Mouse (Mus musculus) megakaryocyte, embryonic 14.5 days (primary cell): ENCODE data around the gene Tsen2. TPM values are rescaled to one million over a fixed set of nuclear protein-coding genes. Genes with fewer than 3 reads are reported as not detected.

Experiments
- H3K27me3 ChIP-seq: replicated peaks from 2 replicates; pipeline ENCODE3; 2012; ENCODE audit warnings: inconsistent platforms
- H3K36me3 ChIP-seq: replicated peaks from 2 replicates; pipeline ENCODE3; 2012; ENCODE audit warnings: low read length, inconsistent platforms, mixed read lengths
- H3K4me1 ChIP-seq: 2 replicates; pipeline ENCODE4 v1.6.1; 2012; ENCODE audit warnings: inconsistent platforms
- H3K4me3 ChIP-seq: replicated peaks from 2 replicates; pipeline ENCODE3; 2012; ENCODE audit warnings: moderate library complexity, mild to moderate bottlenecking, inconsistent platforms
- H3K9me3 ChIP-seq: 2 replicates; pipeline ENCODE4 v1.6.1; 2012; ENCODE audit warnings: inconsistent platforms
- FLI1 ChIP-seq: IDR thresholded peaks from 2 replicates; pipeline ENCODE4 v1.6.1; 2012; ENCODE audit warnings: low read length, inconsistent platforms, mixed read lengths
- GATA1 ChIP-seq: IDR thresholded peaks from 3 replicates; pipeline ENCODE4 v1.6.1; 2012; ENCODE audit warnings: mixed read lengths, low read length, inconsistent platforms, borderline replicate concordance
- polyA plus RNA-seq: library from polyadenylated mRNA; stranded (reverse); fragments of >175 nt; gene quantifications from 2 replicates; pipeline ENCODE4 v1.2.3, GENCODE M21; 2012; ENCODE audit warnings: low replicate concordance; ENCODE audit not compliant: insufficient read depth

Gene Tsen2
- polyA plus RNA-seq, 1 experiment = 5.5 TPM

DNA sequence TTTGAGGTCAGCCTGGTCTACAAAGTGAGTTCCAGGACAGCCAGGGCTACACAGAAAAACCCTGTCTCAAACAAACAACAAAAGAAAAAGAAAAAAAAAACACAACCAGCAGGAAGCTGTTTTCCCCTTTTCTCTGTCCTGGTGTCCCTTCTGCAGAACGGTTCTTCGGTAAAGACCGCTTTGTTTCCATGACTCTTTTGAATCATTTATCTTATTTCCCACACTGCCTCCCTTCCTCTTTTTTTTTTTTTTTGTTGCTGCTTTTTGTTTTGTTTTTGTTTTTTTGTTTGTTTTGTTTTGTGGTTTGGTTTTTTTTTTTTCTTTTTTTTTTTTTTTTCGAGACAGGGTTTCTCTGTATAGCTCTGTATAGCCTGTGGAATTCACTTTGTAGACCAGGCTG lies 48.8 kb downstream of the Tsen2 start:
- no peaks in the 10 kb centered on the region for H3K9me3 ChIP-seq
- peaks cover 46% of the 10 kb centered on the region for H3K4me1 ChIP-seq
- H3K36me3 ChIP-seq = no peaks in the 10 kb centered on the region
- peaks cover 6% of the 10 kb centered on the region for H3K27me3 ChIP-seq
- no peak for TF ChIP-seq FLI1
- no peak for TF ChIP-seq GATA1
- no peak overlapping the region for H3K4me3 ChIP-seq

- Histone ChIP-seq H3K27me3 (peaks cover 6% of the 10 kb centered on the region), H3K9me3 (no peaks in the 10 kb centered on the region), H3K4me3 (peak overlapping the region; percentile 28), H3K4me1 (peaks cover 42% of the 10 kb centered on the region), H3K36me3 (no peaks in the 10 kb centered on the region)
- TF ChIP-seq GATA1 (no peak), FLI1 (no peak)
Measured at GRCm38 (mm10) chr6:115594463-115594862, 50.0 kb downstream of the Tsen2 start.

- peaks cover 6% of the 10 kb centered on the region for H3K27me3 ChIP-seq
- TF ChIP-seq GATA1 = no peak
- no peak for TF ChIP-seq FLI1
- H3K4me3 ChIP-seq = no peak overlapping the region
- H3K4me1 ChIP-seq = peaks cover 42% of the 10 kb centered on the region
- H3K9me3 ChIP-seq = 0 out of 2 replicates have a peak, but pooled peaks cover 3% of the 10 kb centered on the region
- no peaks in the 10 kb centered on the region for H3K36me3 ChIP-seq
Measured at GRCm38 (mm10) chr6:115595667-115596066, 51.2 kb downstream of the Tsen2 start.

GRCm38 (mm10) chr6:115601322-115601714 lies 56.9 kb downstream of the Tsen2 start:
- Histone ChIP-seq H3K9me3 (0 out of 2 replicates have a peak, but pooled peaks cover 3% of the 10 kb centered on the region), H3K36me3 (peaks cover 24% of the 10 kb centered on the region), H3K27me3 (no peaks in the 10 kb centered on the region), H3K4me3 (peak overlapping the region; percentile 97), H3K4me1 (peaks cover 38% of the 10 kb centered on the region)
- TF ChIP-seq GATA1 (no peak), FLI1 (no peak)

DNA sequence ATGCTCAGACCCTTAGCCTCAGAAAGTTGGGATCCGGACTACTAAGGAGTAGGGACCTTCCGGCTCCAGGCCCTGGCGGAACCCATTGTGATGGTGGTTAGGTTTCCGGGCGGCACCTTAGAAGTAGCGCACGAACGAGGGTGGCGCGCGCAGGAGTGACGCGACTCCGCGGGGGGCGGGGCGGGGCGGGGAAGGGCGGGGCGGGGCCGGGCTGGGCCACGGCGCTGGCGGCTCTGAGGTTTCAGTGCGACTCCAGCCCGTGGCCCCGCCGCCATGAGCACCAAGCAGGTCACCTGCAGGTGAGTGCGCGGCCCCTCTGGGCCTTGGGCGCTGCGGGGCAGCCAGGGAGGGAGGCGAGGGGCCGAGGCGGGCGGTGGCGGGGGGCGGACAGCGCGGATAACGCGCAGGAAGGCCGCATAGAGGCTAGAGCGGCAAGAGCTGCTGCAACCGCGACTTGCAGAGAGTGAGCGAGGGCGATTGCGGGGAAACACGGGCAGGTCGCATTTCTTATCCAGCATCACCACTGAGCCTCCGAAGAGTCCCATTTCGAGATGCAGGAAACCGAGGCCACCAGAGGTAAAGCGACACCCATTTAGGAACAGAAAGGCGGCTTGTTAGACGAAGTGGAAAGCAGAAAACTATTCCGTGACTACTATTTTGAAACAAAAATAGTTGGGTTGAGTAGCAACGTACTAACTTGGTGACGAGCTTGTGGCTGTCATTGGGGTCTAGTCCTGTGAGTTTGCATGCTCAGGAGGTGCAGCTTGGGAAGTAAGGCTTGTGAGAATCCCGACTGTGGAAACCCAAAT lies 57.5 kb downstream of the Tsen2 start, which contains the start of gene Mkrn2:
Gene Mkrn2 (plus strand): TSS at position 188 of the 809 bp plus-strand sequence.
- Histone ChIP-seq H3K36me3 (peaks cover 29% of the 10 kb centered on the region), H3K27me3 (no peaks in the 10 kb centered on the region), H3K4me3 (peak within 1 kb of the TSS; percentile 97), H3K4me1 (peaks cover 43% of the 10 kb centered on the region), H3K9me3 (0 out of 2 replicates have a peak, but pooled peaks cover 3% of the 10 kb centered on the region)
- no peak for TF ChIP-seq GATA1
- TF ChIP-seq FLI1 = no peak

- H3K27me3 ChIP-seq = no peaks in the 10 kb centered on the region
- H3K36me3 ChIP-seq = peaks cover 64% of the 10 kb centered on the region
- H3K9me3 ChIP-seq = no peaks in the 10 kb centered on the region
- H3K4me1 ChIP-seq = peaks cover 51% of the 10 kb centered on the region
- TF ChIP-seq FLI1 (no peak), GATA1 (no peak)
- peak overlapping the region; percentile 29 for H3K4me3 ChIP-seq
Measured at GRCm38 (mm10) chr6:115606461-115606860, 62.0 kb downstream of the Tsen2 start.

DNA sequence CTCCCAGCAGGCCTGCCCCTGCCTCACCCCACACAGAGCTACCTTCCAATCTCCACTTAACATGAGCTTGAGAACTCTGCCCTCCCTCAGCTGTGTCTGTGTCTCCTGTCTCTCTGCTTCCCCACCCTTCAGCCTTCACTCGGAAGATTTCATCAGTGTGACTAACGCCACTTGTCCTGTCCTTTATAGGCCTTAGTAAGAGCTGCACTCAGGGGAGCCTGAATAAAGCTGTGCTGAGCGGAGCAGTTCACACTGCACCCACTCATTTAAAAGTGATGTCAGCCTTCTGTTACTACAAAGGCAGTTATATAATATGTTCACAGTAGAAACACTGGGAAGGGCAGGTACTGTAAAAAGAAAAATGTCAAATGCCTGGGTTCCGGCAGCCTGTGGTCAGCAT lies 63.0 kb downstream of the Tsen2 start:
- Histone ChIP-seq H3K36me3 (peaks cover 73% of the 10 kb centered on the region), H3K4me1 (peaks cover 51% of the 10 kb centered on the region), H3K9me3 (no peaks in the 10 kb centered on the region), H3K4me3 (no peak overlapping the region), H3K27me3 (no peaks in the 10 kb centered on the region)
- TF ChIP-seq FLI1 = no peak
- TF ChIP-seq GATA1 = no peak

DNA sequence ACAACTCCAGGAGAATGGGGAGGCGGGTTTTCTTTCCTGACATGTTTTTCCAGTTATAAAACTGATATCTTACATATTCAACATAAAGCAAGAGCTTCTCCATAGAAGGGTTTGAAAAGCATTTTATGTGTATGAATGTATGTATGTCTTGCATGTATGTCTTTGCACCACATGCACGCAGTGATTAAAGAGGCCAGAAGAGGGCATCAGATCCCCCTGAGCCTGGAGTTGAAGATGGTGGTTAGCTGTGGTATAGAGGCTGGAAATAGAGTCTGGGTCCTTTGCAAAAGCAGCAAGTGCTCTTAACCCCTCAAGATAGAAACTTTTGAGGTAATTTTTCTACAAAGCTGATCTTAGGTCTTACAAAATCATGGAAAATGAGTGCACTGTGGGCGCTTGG lies 64.7 kb downstream of the Tsen2 start:
- H3K4me1 ChIP-seq = peaks cover 42% of the 10 kb centered on the region
- no peaks in the 10 kb centered on the region for H3K9me3 ChIP-seq
- TF ChIP-seq GATA1 = no peak
- no peak for TF ChIP-seq FLI1
- peaks cover 84% of the 10 kb centered on the region for H3K36me3 ChIP-seq
- H3K27me3 ChIP-seq = no peaks in the 10 kb centered on the region
- no peak overlapping the region for H3K4me3 ChIP-seq

- H3K36me3 ChIP-seq = peaks cover 86% of the 10 kb centered on the region
- no peak for TF ChIP-seq GATA1
- TF ChIP-seq FLI1 = no peak
- no peaks in the 10 kb centered on the region for H3K27me3 ChIP-seq
- no peak overlapping the region for H3K4me3 ChIP-seq
- no peaks in the 10 kb centered on the region for H3K9me3 ChIP-seq
- H3K4me1 ChIP-seq = peaks cover 36% of the 10 kb centered on the region
Measured at GRCm38 (mm10) chr6:115610301-115610700, 65.8 kb downstream of the Tsen2 start.

GRCm38 (mm10) chr6:115613793-115614192 lies 69.3 kb downstream of the Tsen2 start:
- no peak for TF ChIP-seq GATA1
- TF ChIP-seq FLI1 = no peak
- no peaks in the 10 kb centered on the region for H3K27me3 ChIP-seq
- H3K4me1 ChIP-seq = peaks cover 39% of the 10 kb centered on the region
- H3K9me3 ChIP-seq = no peaks in the 10 kb centered on the region
- peaks cover 94% of the 10 kb centered on the region for H3K36me3 ChIP-seq
- H3K4me3 ChIP-seq = no peak overlapping the region

DNA sequence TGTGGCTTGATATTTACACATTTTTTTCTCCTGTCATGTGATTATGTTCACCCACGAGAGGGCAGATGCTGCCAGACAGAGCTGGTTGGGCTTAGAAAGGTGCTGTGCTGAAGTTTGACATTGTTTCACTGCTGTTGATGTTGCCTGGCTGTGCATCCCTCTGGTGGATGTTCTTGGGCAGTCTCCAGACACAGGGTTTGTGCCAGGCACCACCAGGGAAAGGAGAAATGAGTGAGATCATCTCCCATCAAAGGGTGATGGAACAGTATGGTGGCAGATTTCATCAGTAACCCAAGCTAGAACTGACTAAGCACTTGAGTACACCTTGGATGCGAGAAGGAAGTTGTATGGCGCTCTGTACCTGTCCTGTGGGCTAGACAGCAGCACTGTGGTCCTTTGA lies 71.5 kb downstream of the Tsen2 start:
- Histone ChIP-seq H3K9me3 (no peaks in the 10 kb centered on the region), H3K36me3 (peaks cover 97% of the 10 kb centered on the region), H3K4me1 (peaks cover 53% of the 10 kb centered on the region), H3K27me3 (no peaks in the 10 kb centered on the region), H3K4me3 (no peak overlapping the region)
- TF ChIP-seq FLI1 (no peak), GATA1 (no peak)
